ENCODE assay signal across 14 mouse cellular contexts in the genomic region with DNA sequence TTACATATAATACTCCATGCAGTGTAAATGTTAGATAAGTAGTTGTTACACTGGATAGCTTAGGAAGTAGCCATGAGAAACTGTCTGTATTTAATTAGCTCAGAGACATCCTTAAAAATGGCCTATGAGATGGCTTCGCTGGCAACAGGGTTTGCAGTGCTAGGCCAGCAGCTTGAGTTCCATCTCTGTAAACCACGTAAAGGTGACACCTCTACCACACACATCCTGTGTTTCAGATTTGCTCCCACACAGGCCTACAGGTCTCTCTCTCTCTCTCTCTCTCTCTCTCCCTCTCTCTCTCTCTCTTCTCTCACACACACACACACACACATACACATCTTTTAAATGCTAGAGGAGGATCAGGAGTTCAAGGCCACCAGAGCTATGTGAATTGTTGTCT.
"Had no signal": no experiment of that assay in that cellular context is flagged by ENCODE, and none has a peak within 500 bp of the region (broad histone marks: within the 10 kb centered on the region; RNA-seq: fewer than 3 reads in every experiment).

No protein-coding gene starts in this region.

- ATAC-seq: intestine, postnatal 0 days; liver, embryonic 12.5 days; midbrain, embryonic 15.5 days had no signal

- DNase-seq: kidney, adult 8-10 months; kidney, postnatal 10 days; kidney, postnatal 36 days; left cerebral cortex, postnatal 4 days; liver; lung, adult 18-20 months; lung, postnatal 10 days; lung, postnatal 36 days; right cerebral cortex, postnatal 4 days; thymus, adult 2 months; thymus, postnatal 25 days had no signal
